Mouse (Mus musculus) G1E-ER4 (cell line): ENCODE data around the gene Zbtb49. TPM values are rescaled to one million over a fixed set of nuclear protein-coding genes. Genes with fewer than 3 reads are reported as not detected.

ENCODE experiments used
- GATA1 ChIP-seq: IDR thresholded peaks from one replicate; pipeline ENCODE4 v1.8.0; 2012; ENCODE audit warnings: low read length, inconsistent platforms
- polyA plus RNA-seq: library from polyadenylated mRNA; stranded (reverse); fragments of >175 nt; gene quantifications from 2 replicates; pipeline ENCODE4 v1.2.3, GENCODE M21; 2012

Zbtb49 gene
- polyA plus RNA-seq, 1 experiment = 7.6 TPM

GRCm38 (mm10) chr5:38157481-38158020, 62.7 kb downstream of the Zbtb49 start:
- no peak for TF ChIP-seq GATA1

GRCm38 (mm10) chr5:38153636-38154035, 66.6 kb downstream of the Zbtb49 start:
- no peak for TF ChIP-seq GATA1

- TF ChIP-seq GATA1 = no peak
Observed at GRCm38 (mm10) chr5:38152201-38153108, 67.8 kb downstream of the Zbtb49 start.

- TF ChIP-seq GATA1 = no peak
Observed at GRCm38 (mm10) chr5:38151264-38151663, 69.0 kb downstream of the Zbtb49 start.

- TF ChIP-seq GATA1 = no peak
Observed at GRCm38 (mm10) chr5:38146524-38146923, 73.7 kb downstream of the Zbtb49 start.

GRCm38 (mm10) chr5:38140893-38141292, 79.4 kb downstream of the Zbtb49 start:
- no peak for TF ChIP-seq GATA1

Other genes starting within 250 kb of the Zbtb49 start
- gene Stx18, start 181.7 kb downstream of the Zbtb49 start, polyA plus RNA-seq = 19.6 and 19.7 TPM in 2 replicates
- gene Nsg1, start 60.5 kb downstream of the Zbtb49 start, polyA plus RNA-seq = not detected in 2 replicates
- 167 and 232 TPM in 2 replicates for gene Lyar, start within 50 bp of the Zbtb49 start, polyA plus RNA-seq
- gene Tmem128, start 39.7 kb upstream of the Zbtb49 start, polyA plus RNA-seq = 34.0 and 39.3 TPM in 2 replicates
- not detected in 2 replicates for gene Otop1, start 55.5 kb upstream of the Zbtb49 start, polyA plus RNA-seq
- gene Drd5, start 98.9 kb upstream of the Zbtb49 start, polyA plus RNA-seq = not detected in 2 replicates